Mouse (Mus musculus) forebrain, embryonic 10.5 days (tissue): Measurements from ENCODE around the gene Usp22. TPM values are rescaled to one million over a fixed set of nuclear protein-coding genes. Genes with fewer than 3 reads are reported as not detected.
"Not testable (repeated sequence)": the region's sequence is repeated elsewhere in the genome, so short reads cannot be mapped to it uniquely, and the experiment has no call there.

Source experiments
- DNase-seq: peaks from one replicate; pipeline ENCODE4 v3.0.0-alpha.2; 2017; ENCODE audit warnings: low spot score; ENCODE audit errors: extremely low spot score
- H3K27ac ChIP-seq: fragments of 300-500 bp; sonication (generic); 2 replicates; pipeline ENCODE4 v1.5.1; 2016; ENCODE audit warnings: mild to moderate bottlenecking
- H3K27me3 ChIP-seq: fragments of 300-500 bp; sonication (generic); 2 replicates; pipeline ENCODE4 v1.6.1; 2016; ENCODE audit warnings: mild to moderate bottlenecking; ENCODE audit not compliant: poor library complexity, severe bottlenecking
- H3K36me3 ChIP-seq: fragments of 300-500 bp; sonication (generic); replicated peaks from 2 replicates; pipeline ENCODE4 v1.6.1; 2016; ENCODE audit warnings: mild to moderate bottlenecking, moderate library complexity
- H3K4me1 ChIP-seq: fragments of 300-500 bp; sonication (generic); 2 replicates; pipeline ENCODE4 v1.6.1; 2016
- H3K4me3 ChIP-seq: fragments of 300-500 bp; sonication (generic); 2 replicates; pipeline ENCODE4 v1.5.1; 2016; ENCODE audit warnings: mild to moderate bottlenecking, moderate library complexity
- H3K9me3 ChIP-seq: fragments of 300-500 bp; sonication (generic); 2 replicates; pipeline ENCODE4 v1.6.1; 2016; ENCODE audit warnings: mild to moderate bottlenecking, moderate library complexity
- WGBS: fragments of 180-500 bp; shearing (Covaris S2); methylation state at CpG from one replicate; pipeline ENCODE4 v1.1.7; 2016; 5-methylcytosine and 5-hydroxymethylcytosine counted together
- polyA plus RNA-seq: library from polyadenylated mRNA; unstranded; fragments of >200 nt; fragmentation: Nextera tagmentation; extraction: Ambion mirVana; gene quantifications from 2 replicates; pipeline ENCODE4 v1.2.1, GENCODE M21; 2016

Gene Usp22
- polyA plus RNA-seq, 1 experiment from 2014 or later: 177 TPM

DNA sequence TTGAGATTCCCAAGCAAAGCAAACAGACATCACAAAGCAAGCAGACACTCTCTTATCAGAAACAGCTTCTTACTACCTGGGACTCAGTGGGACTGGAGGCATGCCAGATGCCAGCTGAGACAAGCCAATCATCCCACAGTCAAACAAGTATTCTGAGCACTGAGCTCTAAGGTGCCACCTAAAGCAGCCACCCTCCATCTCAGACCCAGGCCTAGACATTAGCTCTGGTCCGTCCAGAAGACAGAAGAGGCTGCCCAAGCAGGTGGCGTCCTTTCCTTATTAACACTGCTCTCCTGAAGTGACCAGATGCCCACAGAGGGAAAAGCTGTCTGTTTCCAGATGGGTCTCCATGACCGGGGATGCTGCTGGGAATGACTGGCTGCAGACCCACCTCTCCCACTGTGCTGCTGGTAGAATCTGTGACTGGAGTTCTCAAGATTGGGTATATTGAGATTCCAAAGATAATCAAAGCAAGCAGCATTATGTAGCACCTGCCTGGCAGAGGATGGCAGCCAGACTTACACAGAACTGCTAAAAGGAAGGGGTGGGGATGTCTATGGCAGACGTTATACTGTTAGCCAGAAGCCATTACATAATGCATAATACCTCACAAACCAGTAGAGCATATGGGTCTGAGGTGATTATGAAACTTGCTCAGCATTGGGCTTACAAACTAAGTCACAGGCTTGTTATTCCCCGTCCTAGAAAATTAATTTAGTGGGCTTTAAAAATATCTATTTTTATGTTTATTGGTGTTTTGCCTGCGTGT is 24.4 kb downstream of the Usp22 start:
- Histone ChIP-seq H3K27me3 (peaks cover 33% of the 10 kb centered on the region), H3K9me3 (no peaks in the 10 kb centered on the region), H3K27ac (no peak overlapping the region), H3K4me3 (no peak overlapping the region), H3K4me1 (peaks cover 16% of the 10 kb centered on the region), H3K36me3 (peaks cover 46% of the 10 kb centered on the region)
- WGBS: 84% methylated on average over 6 of the region's 6 CpGs
- no peak for DNase-seq

GRCm38 (mm10) chr11:61147300-61147683 is 27.6 kb downstream of the Usp22 start:
- Histone ChIP-seq H3K27ac (peak overlapping the region; percentile 70; the same call in 1 of the 2 replicates), H3K27me3 (peaks cover 33% of the 10 kb centered on the region)
- 7% methylated on average over 32 of the region's 32 CpGs for WGBS

DNA sequence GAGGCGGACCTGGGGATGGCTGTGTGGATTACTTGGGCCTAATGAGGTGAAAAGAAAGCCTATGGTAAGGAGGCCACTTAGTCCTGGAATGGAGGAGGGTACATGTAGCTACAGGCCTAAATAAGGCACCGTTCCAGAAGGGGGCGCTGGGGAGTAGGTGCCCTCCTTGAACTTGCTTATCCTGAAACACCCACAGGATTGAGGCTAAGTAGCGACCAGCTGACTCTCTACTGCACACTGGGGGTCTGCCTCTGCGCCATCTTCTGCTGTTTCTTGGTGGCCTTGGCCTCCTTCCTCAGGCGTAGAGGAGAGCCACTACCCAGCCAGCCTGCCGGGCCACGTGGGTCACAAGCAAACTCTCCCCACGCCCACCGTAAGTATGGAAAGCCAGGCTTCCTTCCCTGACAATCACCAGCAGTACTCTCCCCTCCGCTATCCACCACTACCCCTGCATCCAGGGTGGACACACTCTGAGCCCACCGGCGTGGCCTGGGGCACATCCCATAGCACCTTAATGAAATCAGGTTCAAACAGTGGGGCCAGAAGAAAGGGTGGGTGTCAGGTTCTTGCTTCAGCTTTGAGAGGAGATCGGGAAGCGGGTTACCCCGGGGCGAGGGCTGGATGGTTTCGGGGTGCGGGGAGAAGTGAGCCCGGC is 28.1 kb downstream of the Usp22 start:
- Histone ChIP-seq H3K27ac (peak overlapping the region; percentile 70), H3K4me1 (peaks cover 16% of the 10 kb centered on the region), H3K36me3 (peaks cover 10% of the 10 kb centered on the region), H3K9me3 (no peaks in the 10 kb centered on the region), H3K27me3 (peaks cover 33% of the 10 kb centered on the region), H3K4me3 (peak overlapping the region; percentile 58)
- 20% methylated on average over 20 of the region's 20 CpGs for WGBS
- DNase-seq: peak; percentile 60

More at GRCm38 (mm10) chr11:61147300-61147683, 27.6 kb downstream of the Usp22 start:
- H3K4me1 ChIP-seq: peaks cover 16% of the 10 kb centered on the region
- H3K4me3 ChIP-seq: peak overlapping the region; percentile 58
- DNase-seq: peak; percentile 58
- H3K36me3 ChIP-seq: peaks cover 15% of the 10 kb centered on the region
- no peaks in the 10 kb centered on the region for H3K9me3 ChIP-seq

DNA sequence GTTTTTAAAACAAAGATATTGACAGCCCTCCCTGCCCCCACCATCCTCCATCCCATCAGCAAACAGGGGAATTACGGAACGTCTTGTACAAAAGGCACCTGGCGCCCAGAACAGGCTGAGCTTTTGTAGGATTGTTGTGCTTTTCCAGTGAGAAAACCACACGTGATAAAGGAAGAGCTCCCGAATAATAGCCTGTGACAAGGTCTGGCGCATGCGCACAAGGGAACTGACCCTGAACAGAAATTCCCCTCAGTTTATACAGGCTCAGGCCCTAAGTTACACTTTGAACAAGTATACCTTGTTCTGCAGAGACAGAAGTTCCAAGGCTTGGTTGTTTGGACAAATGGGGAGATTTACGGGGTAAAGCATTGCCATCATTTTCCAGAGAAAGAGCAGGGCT is 29.3 kb downstream of the Usp22 start:
- DNase-seq: no peak
- no peaks in the 10 kb centered on the region for H3K36me3 ChIP-seq
- no peak overlapping the region for H3K4me3 ChIP-seq
- 76% methylated on average over 8 of the region's 8 CpGs for WGBS
- peaks cover 33% of the 10 kb centered on the region for H3K27me3 ChIP-seq
- H3K4me1 ChIP-seq: peaks cover 16% of the 10 kb centered on the region
- H3K9me3 ChIP-seq: no peaks in the 10 kb centered on the region
- H3K27ac ChIP-seq: no peak overlapping the region

- no peak for DNase-seq
- Histone ChIP-seq H3K4me3 (no peak overlapping the region), H3K27me3 (peaks cover 33% of the 10 kb centered on the region), H3K27ac (no peak overlapping the region), H3K9me3 (no peaks in the 10 kb centered on the region), H3K36me3 (no peaks in the 10 kb centered on the region), H3K4me1 (peaks cover 16% of the 10 kb centered on the region)
- WGBS: 73% methylated on average over 7 of the region's 7 CpGs
Observed at GRCm38 (mm10) chr11:61143564-61144469, 31.0 kb downstream of the Usp22 start.

- DNase-seq: no peak
- no peaks in the 10 kb centered on the region for H3K9me3 ChIP-seq
- H3K4me3 ChIP-seq: no peak overlapping the region
- H3K36me3 ChIP-seq: no peaks in the 10 kb centered on the region
- peaks cover 26% of the 10 kb centered on the region for H3K27me3 ChIP-seq
- 80% methylated on average over 6 of the region's 6 CpGs for WGBS
- H3K27ac ChIP-seq: no peak overlapping the region
- H3K4me1 ChIP-seq: peaks cover 22% of the 10 kb centered on the region
Observed at GRCm38 (mm10) chr11:61142941-61143530, 31.8 kb downstream of the Usp22 start.

GRCm38 (mm10) chr11:61142262-61142661 is 32.6 kb downstream of the Usp22 start:
- Histone ChIP-seq H3K36me3 (no peaks in the 10 kb centered on the region), H3K27me3 (peaks cover 18% of the 10 kb centered on the region), H3K9me3 (no peaks in the 10 kb centered on the region), H3K4me1 (peaks cover 18% of the 10 kb centered on the region), H3K4me3 (no peak overlapping the region), H3K27ac (no peak overlapping the region)
- no peak for DNase-seq
- WGBS: 78% methylated on average over 3 of the region's 3 CpGs

- WGBS: 75% methylated on average over 2 of the region's 2 CpGs
- Histone ChIP-seq H3K27ac (no peak overlapping the region), H3K4me3 (no peak overlapping the region), H3K27me3 (peaks cover 12% of the 10 kb centered on the region), H3K36me3 (no peaks in the 10 kb centered on the region), H3K4me1 (peaks cover 12% of the 10 kb centered on the region), H3K9me3 (no peaks in the 10 kb centered on the region)
- no peak for DNase-seq
Observed at GRCm38 (mm10) chr11:61141693-61142092, 33.2 kb downstream of the Usp22 start.

GRCm38 (mm10) chr11:61132943-61133342 is 41.9 kb downstream of the Usp22 start:
- no peak overlapping the region for H3K27ac ChIP-seq
- H3K27me3 ChIP-seq: no peaks in the 10 kb centered on the region
- no peak overlapping the region for H3K4me3 ChIP-seq
- DNase-seq: no peak
- H3K9me3 ChIP-seq: no peaks in the 10 kb centered on the region
- WGBS: 86% methylated on average over 2 of the region's 2 CpGs
- no peaks in the 10 kb centered on the region for H3K36me3 ChIP-seq
- H3K4me1 ChIP-seq: no peaks in the 10 kb centered on the region

DNA sequence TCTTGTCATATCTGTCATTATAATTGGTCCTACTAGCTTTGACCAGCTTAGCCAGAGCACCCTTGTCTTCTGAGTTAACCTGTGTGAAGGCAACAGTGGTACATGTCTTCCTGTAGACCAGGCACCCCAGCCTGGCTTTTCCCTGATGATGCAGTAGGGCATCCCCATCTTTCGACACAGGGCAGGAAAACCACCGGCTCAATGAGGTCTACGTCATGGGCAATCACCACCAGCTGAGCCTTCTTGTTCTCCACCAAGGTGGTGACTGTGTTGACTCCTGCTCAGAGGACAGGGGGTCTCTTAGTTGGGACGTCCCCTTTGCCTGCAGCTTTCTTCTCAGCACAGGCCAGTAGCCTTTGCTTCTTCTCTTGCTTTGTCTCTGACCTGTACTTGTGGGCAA is 44.2 kb downstream of the Usp22 start:
- not testable (repeated sequence) for H3K27ac ChIP-seq, H3K36me3 ChIP-seq, H3K4me1 ChIP-seq, H3K27me3 ChIP-seq, H3K9me3 ChIP-seq, DNase-seq, H3K4me3 ChIP-seq
- 84% methylated on average over 4 of the region's 4 CpGs for WGBS

DNA sequence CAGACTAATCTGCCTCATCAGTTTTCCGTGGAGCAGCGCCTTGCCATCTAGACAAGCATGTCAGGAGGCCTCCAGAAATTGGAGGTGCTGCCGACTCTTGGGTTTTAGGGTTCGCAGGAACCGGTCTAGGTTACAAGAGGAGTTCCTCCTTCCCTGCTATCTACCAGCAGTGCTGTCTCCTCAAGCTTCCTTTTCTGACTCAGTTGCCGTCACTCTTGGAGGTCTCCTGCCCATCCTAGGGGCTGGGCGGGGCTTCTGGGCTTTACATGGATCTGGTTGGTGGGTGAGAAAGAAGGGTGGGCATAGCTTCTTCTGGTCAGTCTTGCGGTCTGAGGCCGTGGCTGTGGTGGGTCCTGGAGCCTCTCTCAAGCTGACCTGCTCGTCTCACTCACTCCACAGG is 45.5 kb downstream of the Usp22 start:
- Histone ChIP-seq H3K36me3 (no peaks in the 10 kb centered on the region), H3K4me1 (no peaks in the 10 kb centered on the region)
- 51% methylated on average over 10 of the region's 10 CpGs for WGBS

GRCm38 (mm10) chr11:61127421-61128055 is 47.3 kb downstream of the Usp22 start:
- no peaks in the 10 kb centered on the region for H3K27me3 ChIP-seq
- H3K36me3 ChIP-seq: no peaks in the 10 kb centered on the region
- no peaks in the 10 kb centered on the region for H3K4me1 ChIP-seq
- H3K27ac ChIP-seq: no peak overlapping the region
- 93% methylated on average over 8 of the region's 8 CpGs for WGBS
- DNase-seq: no peak
- no peaks in the 10 kb centered on the region for H3K9me3 ChIP-seq
- no peak overlapping the region for H3K4me3 ChIP-seq

More for the DNA sequence above, 45.5 kb downstream of the Usp22 start:
- DNase-seq: no peak
- Histone ChIP-seq H3K4me3 (no peak overlapping the region), H3K27ac (no peak overlapping the region), H3K27me3 (no peaks in the 10 kb centered on the region), H3K9me3 (no peaks in the 10 kb centered on the region)
